ENCODE assay signal across 14 mouse cellular contexts in genomic region chr14:103764047-103764446, GRCm38 (mm10).
DNase-seq lines count a peak whose midpoint lies in the region; ATAC-seq and TF ChIP-seq lines count a peak whose summit lies in the region.
"Had no signal": no experiment of that assay in that cellular context is flagged by ENCODE, and none has a peak within 500 bp of the region (broad histone marks: within the 10 kb centered on the region; RNA-seq: fewer than 3 reads in every experiment).

No protein-coding gene starts in this region.

- no peak for TF ChIP-seq CTCF in gastrocnemius, adult 2 months (IDR thresholded peaks at IDR 0.05)

- H3K9me3 ChIP-seq in forebrain, embryonic 13.5 days (replicated peaks): no peaks in the 10 kb centered on the region
- H3K9me3 ChIP-seq: heart, embryonic 10.5 days had no signal

- peaks cover 24% of the 10 kb centered on the region for H3K4me1 ChIP-seq in forebrain, embryonic 13.5 days
- H3K4me1 ChIP-seq: heart, embryonic 10.5 days had no signal

- H3K27ac ChIP-seq in forebrain, embryonic 13.5 days: peak overlapping the region; percentile 86
- H3K27ac ChIP-seq in gastrocnemius, adult 2 months: no peak overlapping the region
- H3K27ac ChIP-seq: heart, embryonic 10.5 days had no signal

- peak; percentile 22 to 24 for DNase-seq in cerebellum, postnatal 10 days
- DNase-seq in cerebellum, adult 11-12 months: no peak
- peak; percentile 55 for DNase-seq in Muller cell, postnatal 12 days (ENCODE audit: inconsistent ontology term)
- DNase-seq in mesoderm, embryonic 11.5 days (ENCODE audit: low read depth, low spot score): peak; percentile 28
- no peak for DNase-seq in kidney, postnatal 36 days
- DNase-seq in ovary, postnatal 14 days (ENCODE audit: low spot score): no peak
- no peak for DNase-seq in gastrocnemius, adult 2 months
- DNase-seq: adrenal gland, adult 8-10 months; kidney, postnatal 25 days; lung, postnatal 14 days; thymus, postnatal 36 days had no signal

- peak; percentile 94 for ATAC-seq in forebrain, embryonic 13.5 days
- ATAC-seq: inflammation-experienced regulatory T-cells, adult 6 months had no signal

- 2% methylated on average over 2 of the region's 2 CpGs for WGBS in forebrain, embryonic 13.5 days

- H3K27me3 ChIP-seq in forebrain, embryonic 13.5 days: no peaks in the 10 kb centered on the region

- no peak overlapping the region for H3K9ac ChIP-seq in forebrain, embryonic 13.5 days

- no peak overlapping the region for H3K4me2 ChIP-seq in forebrain, embryonic 13.5 days

- no peak overlapping the region for H3K4me3 ChIP-seq in forebrain, embryonic 13.5 days
- H3K4me3 ChIP-seq in gastrocnemius, adult 2 months: no peak overlapping the region
- H3K4me3 ChIP-seq: heart, embryonic 10.5 days had no signal

- intact Hi-C loops in gastrocnemius, adult 2 months (cut with DNase I): no loop called here

- no peaks in the 10 kb centered on the region for H3K36me3 ChIP-seq in forebrain, embryonic 13.5 days (ENCODE audit: poor library complexity, severe bottlenecking)
- H3K36me3 ChIP-seq: heart, embryonic 10.5 days had no signal

Comparison
In these comparisons a context has a peak if more than half of its experiments do, and no peak if none do; other contexts are left out.
1. DNase-seq: peak in cerebellum, postnatal 10 days (2 of 2), Muller cell, postnatal 12 days (single experiment) and mesoderm, embryonic 11.5 days (single experiment); none in cerebellum, adult 11-12 months (single experiment), kidney, postnatal 36 days (0 of 2), ovary, postnatal 14 days (single experiment) and gastrocnemius, adult 2 months (single experiment).